Mouse (Mus musculus) bone marrow, adult 2 months (tissue): ENCODE data around the gene Hoxb4. TPM values are rescaled to one million over a fixed set of nuclear protein-coding genes. Genes with fewer than 3 reads are reported as not detected.

Experiments
- H3K27ac ChIP-seq: fragments of 200-500 bp; 2 replicates; pipeline ENCODE4 v1.5.1; 2012; ENCODE audit warnings: low read depth, mild to moderate bottlenecking, control low read depth, inconsistent platforms, low read length; ENCODE audit not compliant: control insufficient read depth, poor library complexity, insufficient read depth
- H3K4me1 ChIP-seq: fragments of 200-500 bp; 2 replicates; pipeline ENCODE4 v1.6.1; 2011; ENCODE audit warnings: low read length; ENCODE audit not compliant: control insufficient read depth, insufficient read depth
- H3K4me3 ChIP-seq: fragments of 200-500 bp; replicated peaks from 2 replicates; pipeline ENCODE3; 2011; ENCODE audit warnings: mild to moderate bottlenecking, low read depth, low read length, control low read depth; ENCODE audit not compliant: control insufficient read depth
- CTCF ChIP-seq: fragments of 200-500 bp; IDR thresholded peaks from 2 replicates; pipeline ENCODE4 v1.5.1; 2011; ENCODE audit warnings: low read length, control low read depth; ENCODE audit not compliant: control insufficient read depth, insufficient read depth
- POLR2A ChIP-seq: fragments of 200-500 bp; IDR thresholded peaks from 2 replicates; pipeline ENCODE4 v1.6.1; 2011; ENCODE audit warnings: low read depth, mild to moderate bottlenecking, control low read depth, low read length, borderline replicate concordance; ENCODE audit not compliant: control insufficient read depth
- WGBS: fragments of 180-500 bp; shearing (Covaris S2); methylation state at CpG from one replicate; pipeline ENCODE4 v1.1.7; 2018; 5-methylcytosine and 5-hydroxymethylcytosine counted together
- polyA plus RNA-seq: library from polyadenylated mRNA; stranded (reverse); fragments of >200 nt; gene quantifications from 2 replicates; pipeline ENCODE4 v1.2.4, GENCODE M21; 2011; ENCODE audit warnings: low replicate concordance; ENCODE audit not compliant: missing spikeins, insufficient read depth, insufficient read length

Hoxb4 gene
- polyA plus RNA-seq, 1 experiment: 7.6 TPM

DNA sequence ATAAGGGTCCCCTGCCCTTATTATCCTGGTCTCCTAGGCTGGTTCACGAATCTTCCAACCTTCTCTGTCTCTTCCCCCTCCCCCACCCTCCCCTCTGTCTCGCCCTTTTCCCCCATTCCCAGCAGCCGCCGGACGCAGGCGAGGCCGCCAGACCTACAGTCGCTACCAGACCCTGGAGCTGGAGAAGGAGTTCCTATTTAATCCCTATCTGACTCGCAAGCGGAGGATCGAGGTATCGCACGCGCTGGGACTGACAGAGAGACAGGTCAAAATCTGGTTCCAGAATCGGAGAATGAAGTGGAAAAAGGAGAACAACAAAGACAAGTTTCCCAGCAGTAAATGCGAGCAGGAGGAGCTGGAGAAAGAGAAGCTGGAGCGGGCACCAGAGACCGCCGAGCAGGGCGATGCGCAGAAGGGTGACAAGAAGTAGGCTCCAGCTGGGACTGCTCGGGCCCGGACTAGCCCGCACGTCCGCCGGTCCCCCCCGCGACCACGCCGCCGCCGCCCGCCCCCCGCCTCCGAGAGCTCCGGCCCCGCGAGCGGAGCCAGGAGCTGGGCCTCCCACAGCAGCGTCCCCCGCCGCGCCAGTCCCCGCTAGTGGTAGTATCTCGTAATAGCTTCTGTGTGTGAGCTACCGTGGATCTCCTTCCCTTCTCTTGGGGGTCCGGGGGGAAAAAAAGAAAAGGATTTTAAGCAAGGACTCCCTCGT lies 33.9 kb upstream of the Hoxb4 start:
- TF ChIP-seq CTCF: no peak
- under 1% methylated on average over 49 of the region's 49 CpGs for WGBS
- H3K27ac ChIP-seq: no peak overlapping the region
- no peaks in the 10 kb centered on the region for H3K4me1 ChIP-seq
- no peak overlapping the region for H3K4me3 ChIP-seq

DNA sequence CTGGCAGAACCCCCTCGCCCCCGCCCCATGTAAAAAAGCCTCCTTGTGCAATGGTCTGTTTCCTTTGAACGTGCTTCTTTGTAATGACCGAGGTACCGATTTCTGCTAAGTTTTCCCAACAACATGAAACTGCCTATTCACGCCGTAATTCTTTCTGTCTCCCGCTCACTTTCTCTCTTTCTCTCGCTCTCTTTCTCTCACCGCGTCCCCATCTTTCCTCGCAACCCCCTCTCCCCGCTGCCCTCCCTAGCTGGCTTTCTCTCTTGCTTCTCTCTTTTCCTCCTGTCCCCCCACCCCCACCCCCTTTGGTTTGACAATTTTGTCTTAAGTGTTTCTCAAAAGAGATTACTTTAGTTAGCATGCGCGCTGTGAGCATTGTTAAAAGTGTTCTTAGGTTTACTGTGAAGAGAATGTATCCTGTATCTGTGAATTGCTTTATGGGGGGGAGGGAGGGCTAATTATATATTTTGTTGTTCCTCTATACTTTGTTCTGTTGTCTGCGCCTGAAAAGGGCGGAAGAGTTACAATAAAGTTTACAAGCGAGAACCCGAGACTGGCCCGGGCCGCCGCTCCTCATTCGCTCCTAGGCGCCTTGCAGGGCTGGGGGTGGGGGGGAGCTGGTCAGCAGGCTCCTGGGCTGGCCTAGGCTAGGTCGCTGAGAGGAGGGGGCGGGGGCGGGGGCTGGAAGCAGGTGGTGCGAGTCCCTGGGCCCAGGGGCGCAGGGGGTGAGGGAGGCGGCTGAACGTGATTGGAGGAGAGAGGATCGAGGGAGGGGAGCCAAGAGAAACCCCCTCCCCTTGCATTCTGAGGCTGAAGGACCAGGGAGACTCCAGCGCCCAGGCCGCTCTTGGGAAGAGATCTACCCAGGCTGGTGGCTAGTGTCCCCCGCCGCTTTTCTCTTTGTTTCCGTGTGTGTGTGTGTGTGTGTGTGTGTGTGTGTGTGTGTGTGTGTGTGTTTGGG lies 33.0 kb upstream of the Hoxb4 start:
- H3K27ac ChIP-seq: no peak overlapping the region
- no peak overlapping the region for H3K4me3 ChIP-seq
- H3K4me1 ChIP-seq: no peaks in the 10 kb centered on the region
- WGBS: 5% methylated on average over 35 of the region's 37 CpGs
- TF ChIP-seq CTCF: no peak
- no peak for TF ChIP-seq POLR2A

DNA sequence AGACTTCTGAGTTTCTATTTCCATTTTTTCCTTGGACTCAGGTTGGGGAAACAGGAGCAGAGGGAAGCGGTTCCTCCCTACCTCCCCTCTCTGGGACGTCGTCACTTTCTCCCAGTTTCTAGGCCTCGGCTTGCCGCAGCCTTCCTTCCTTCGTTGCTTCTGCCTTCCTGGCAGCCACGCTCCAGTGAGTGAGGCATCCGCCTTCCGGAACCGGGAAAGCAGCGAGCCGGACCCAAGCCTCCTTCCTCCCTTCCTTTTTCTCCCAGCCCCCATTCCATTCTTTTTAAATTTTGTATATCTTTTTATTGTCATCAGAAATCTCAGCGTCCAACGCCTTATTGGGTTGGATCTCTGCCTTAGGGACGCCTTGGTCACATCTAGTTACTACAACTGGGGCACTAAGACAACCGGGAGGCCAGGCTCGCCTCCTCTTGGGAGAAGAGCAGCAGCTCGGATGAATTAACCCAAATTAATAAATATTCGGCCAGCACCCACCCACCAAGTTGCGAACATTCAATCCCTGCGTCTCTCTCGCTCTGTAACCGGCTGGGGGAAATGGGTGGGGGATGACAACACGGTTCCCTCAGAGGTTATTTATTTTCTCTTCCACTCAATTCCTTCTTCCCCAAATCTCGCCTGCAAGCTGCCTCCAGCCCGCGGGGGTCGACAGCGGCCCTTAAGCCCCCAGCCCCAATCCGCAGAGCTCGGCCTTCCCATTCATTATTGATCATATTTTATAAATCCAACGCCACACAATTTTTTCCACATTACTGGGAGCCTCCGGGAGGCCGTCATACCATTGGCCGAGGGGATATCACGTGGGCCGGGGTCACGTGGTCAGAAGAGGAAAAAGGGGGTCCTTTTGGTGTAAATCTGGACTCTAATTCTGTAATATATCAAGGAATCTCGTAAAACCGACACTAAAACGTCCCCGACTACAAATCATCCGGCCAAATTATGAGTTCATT lies 32.0 kb upstream of the Hoxb4 start, which contains the start of gene Hoxb7:
Hoxb7 (plus strand) TSS at position 853 of the 968 bp plus-strand sequence.
- 1% methylated on average over 43 of the region's 43 CpGs for WGBS
- H3K4me1 ChIP-seq: no peaks in the 10 kb centered on the region
- no peak within 1 kb of the TSS for H3K27ac ChIP-seq
- TF ChIP-seq CTCF (no peak), POLR2A (no peak)
- H3K4me3 ChIP-seq: no peak within 1 kb of the TSS

DNA sequence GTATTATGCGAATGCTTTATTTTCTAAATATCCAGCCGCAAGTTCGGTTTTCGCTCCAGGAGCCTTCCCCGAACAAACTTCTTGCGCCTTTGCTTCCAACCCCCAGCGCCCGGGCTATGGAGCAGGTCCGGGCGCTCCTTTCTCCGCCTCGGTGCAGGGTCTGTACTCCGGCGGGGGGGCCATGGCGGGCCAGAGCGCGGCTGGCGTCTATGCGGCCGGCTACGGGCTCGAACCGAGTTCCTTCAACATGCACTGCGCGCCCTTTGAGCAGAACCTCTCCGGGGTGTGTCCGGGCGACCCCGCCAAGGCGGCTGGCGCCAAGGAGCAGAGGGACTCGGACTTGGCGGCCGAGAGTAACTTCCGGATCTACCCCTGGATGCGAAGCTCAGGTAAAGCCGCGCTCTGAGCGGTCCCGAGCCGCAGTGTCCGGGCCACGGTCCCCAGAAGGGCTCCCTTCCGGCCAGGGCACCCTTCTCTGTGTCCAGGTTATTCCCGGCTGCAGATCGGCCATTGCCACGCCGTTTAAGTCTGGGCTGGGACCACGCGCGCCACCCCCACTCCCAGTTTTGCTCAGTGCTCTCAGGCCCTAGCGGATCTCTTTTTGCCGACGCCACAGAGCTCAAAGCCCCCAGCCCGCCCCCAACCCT lies 31.2 kb upstream of the Hoxb4 start:
- Histone ChIP-seq H3K27ac (no peak overlapping the region), H3K4me3 (no peak overlapping the region), H3K4me1 (no peaks in the 10 kb centered on the region)
- WGBS: 5% methylated on average over 55 of the region's 55 CpGs
- TF ChIP-seq POLR2A (no peak), CTCF (no peak)

DNA sequence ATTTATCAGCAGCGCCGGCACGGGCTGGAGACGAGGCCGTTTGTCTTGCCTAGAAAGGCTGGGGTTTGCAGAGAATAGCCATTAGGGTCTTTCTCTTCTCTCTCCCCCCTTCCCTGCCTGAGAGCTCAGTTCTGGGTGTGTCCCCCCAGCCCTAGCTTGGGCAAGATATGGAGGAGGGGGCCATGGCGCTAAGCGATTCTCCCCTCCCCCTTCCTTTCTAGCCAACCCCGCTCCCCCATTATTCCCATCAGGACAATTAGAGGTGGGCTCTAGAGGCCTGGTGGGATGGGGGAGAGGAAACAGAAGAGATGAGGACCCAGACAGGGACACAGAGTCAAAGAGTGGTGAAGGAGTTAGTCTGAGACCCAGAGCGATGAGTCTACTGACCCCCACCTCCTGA lies 30.7 kb upstream of the Hoxb4 start:
- Histone ChIP-seq H3K4me1 (no peaks in the 10 kb centered on the region), H3K27ac (no peak overlapping the region), H3K4me3 (no peak overlapping the region)
- TF ChIP-seq CTCF: no peak
- 37% methylated on average over 9 of the region's 9 CpGs for WGBS

DNA sequence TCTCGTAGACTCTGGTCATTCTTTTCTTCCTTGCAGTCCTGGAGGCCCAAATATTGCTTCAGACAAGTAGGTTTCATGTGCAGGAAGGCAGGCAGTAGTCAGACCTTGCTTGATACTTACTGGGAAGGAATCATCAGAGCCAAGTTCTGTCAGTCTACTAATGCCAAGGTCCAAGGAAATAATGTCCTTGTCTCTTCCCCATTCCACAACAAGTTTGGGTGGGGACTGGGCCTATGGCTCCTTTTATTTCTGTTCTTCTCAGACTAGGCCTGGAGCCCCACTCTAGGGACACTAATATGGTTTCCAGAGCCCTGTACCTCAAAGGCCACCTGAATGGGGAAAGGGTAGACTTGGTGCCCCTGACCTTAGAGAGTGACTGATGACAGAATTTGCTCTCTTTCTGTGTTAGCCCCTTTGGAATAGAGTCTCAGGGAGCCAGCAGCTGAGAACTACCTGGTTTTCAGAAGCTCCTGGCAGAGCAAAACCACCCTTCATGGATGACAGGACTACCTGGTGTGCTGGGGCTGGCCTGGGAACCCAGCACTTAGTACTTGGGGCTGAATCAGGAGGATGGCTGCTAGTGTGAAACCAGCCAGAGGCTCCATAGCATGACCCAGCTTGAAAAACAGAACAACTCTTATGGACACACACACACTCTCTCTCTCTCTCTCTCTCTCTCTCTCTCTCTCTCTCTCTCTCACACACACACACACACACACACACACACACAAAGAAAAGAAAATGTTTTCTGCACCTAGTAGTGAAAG lies 29.4 kb upstream of the Hoxb4 start:
- 43% methylated on average over 1 of the region's 1 CpGs for WGBS
- Histone ChIP-seq H3K27ac (no peak overlapping the region), H3K4me1 (no peaks in the 10 kb centered on the region), H3K4me3 (no peak overlapping the region)
- TF ChIP-seq POLR2A (no peak), CTCF (no peak)

DNA sequence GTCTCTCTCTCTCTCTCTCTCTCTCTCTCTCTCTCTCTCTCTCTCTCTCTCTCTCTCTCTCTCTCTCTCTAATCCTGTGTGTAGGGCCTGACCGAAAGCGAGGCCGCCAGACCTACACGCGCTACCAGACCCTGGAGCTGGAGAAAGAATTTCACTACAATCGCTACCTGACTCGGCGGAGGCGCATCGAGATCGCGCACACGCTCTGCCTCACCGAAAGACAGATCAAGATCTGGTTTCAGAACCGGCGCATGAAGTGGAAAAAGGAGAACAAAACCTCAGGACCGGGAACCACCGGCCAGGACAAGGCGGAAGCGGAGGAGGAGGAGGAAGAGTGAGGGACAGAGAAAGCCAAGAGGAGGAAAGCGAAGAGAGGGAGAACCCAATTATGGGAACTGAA lies 28.8 kb upstream of the Hoxb4 start:
- no peak overlapping the region for H3K27ac ChIP-seq
- no peaks in the 10 kb centered on the region for H3K4me1 ChIP-seq
- no peak for TF ChIP-seq POLR2A
- TF ChIP-seq CTCF: no peak
- 62% methylated on average over 21 of the region's 21 CpGs for WGBS
- no peak overlapping the region for H3K4me3 ChIP-seq
